Mouse (Mus musculus) MEL (cell line): ENCODE data around the gene Klk13.

Experiments used
- CHD1 ChIP-seq: IDR thresholded peaks from 2 replicates; pipeline ENCODE4 v1.6.1; 2012; ENCODE audit warnings: low read depth, mild to moderate bottlenecking, inconsistent platforms, low read length, improper control_type of control experiment
- ELF1 ChIP-seq: IDR thresholded peaks from 2 replicates; pipeline ENCODE4 v1.6.1; 2014; ENCODE audit warnings: low read depth, mild to moderate bottlenecking, inconsistent platforms, low read length, improper control_type of control experiment, moderate library complexity
- GATA1 ChIP-seq: IDR thresholded peaks from 2 replicates; pipeline ENCODE4 v1.6.1; 2011; ENCODE audit warnings: low read depth, low read length, improper control_type of control experiment
- POLR2A ChIP-seq, 2 experiments: IDR thresholded peaks; 2 replicates each; pipeline ENCODE4 v1.6.1; 2011 to 2012; ENCODE audit warnings: low read length in 2 of 2, mild to moderate bottlenecking in 2 of 2, control low read depth in 1 of 2, improper control_type of control experiment in 1 of 2, low read depth in 1 of 2, moderate library complexity in 1 of 2; ENCODE audit not compliant: control insufficient read depth in 1 of 2, insufficient read depth in 1 of 2, poor library complexity in 1 of 2
- POLR2AphosphoS2 ChIP-seq: IDR thresholded peaks from 2 replicates; pipeline ENCODE4 v1.6.1; 2011; ENCODE audit warnings: low read length, improper control_type of control experiment
- TAL1 ChIP-seq: IDR thresholded peaks from 2 replicates; pipeline ENCODE4 v1.6.1; 2012; ENCODE audit warnings: mild to moderate bottlenecking, inconsistent platforms, low read length, moderate library complexity, mixed read lengths
- USF1 ChIP-seq: IDR thresholded peaks from 2 replicates; pipeline ENCODE4 v1.6.1; 2014; ENCODE audit warnings: low read depth, mild to moderate bottlenecking, inconsistent platforms, low read length, improper control_type of control experiment, moderate library complexity
- ZC3H11A ChIP-seq: IDR thresholded peaks from 2 replicates; pipeline ENCODE4 v1.6.1; 2012; ENCODE audit warnings: low read depth, mild to moderate bottlenecking, inconsistent platforms, low read length, improper control_type of control experiment
- ZMIZ1 ChIP-seq: IDR thresholded peaks from 2 replicates; pipeline ENCODE4 v1.6.1; 2012; ENCODE audit warnings: low read depth, mild to moderate bottlenecking, inconsistent platforms, low read length, improper control_type of control experiment, moderate library complexity
- ZNF384 ChIP-seq: IDR thresholded peaks from 2 replicates; pipeline ENCODE4 v1.6.1; 2012; ENCODE audit warnings: low read depth, mild to moderate bottlenecking, inconsistent platforms, low read length, improper control_type of control experiment

- TF ChIP-seq POLR2A (IDR thresholded peaks at IDR 0.05; ENCODE audit: control insufficient read depth in 1 of 2, insufficient read depth in 1 of 2, low read depth in 1 of 2, low read length in 2 of 2, poor library complexity in 1 of 2) (no peak), ELF1 (no peak), POLR2AphosphoS2 (no peak), GATA1 (no peak), USF1 (no peak), ZMIZ1 (no peak), TAL1 (no peak), ZNF384 (no peak), ZC3H11A (no peak), CHD1 (no peak)
These were observed 49.6 kb upstream of the Klk13 start for GRCm38 (mm10) chr7:43662804-43663203.
